8 mouse cellular contexts compared by ENCODE assay signal in the genomic region with DNA sequence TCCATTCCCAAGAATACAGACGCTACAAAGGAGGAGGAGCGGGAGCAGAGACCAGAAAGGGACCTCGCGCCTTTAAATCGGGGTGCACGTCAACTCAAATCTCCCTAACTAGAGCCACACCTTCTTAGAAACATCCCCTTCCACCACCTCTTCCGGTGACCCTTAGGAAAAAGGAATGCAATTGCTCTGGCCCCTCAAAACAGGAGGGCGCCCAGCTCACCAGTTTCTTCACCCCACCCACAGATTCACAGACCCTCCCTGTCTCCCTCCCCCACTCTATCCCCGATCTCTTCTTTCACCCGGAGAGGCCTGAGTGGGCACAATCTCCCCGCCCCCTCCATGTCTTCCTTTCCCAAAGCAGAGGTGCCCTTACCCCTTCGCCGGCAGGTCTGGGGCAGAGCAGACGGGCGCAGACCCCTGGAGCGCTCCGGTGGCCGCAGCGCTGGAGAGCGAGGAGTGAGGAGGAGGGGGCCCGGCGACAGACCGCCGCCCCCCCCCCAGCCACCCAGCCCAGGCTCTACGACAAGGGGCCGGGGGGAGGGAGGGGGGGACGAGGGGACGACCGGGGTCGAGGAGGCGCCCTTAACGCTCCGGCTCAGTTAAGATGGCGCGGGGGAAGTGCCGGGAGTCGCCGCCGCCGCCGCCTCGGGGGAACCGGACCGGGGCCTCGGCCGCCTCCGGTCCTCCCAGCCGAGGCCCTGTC. TPM values are rescaled to one million over a fixed set of nuclear protein-coding genes. Genes with fewer than 3 reads are reported as not detected.
DNase-seq lines count a peak whose midpoint lies in the region; ATAC-seq lines count a peak whose summit lies in the region.

No protein-coding gene starts in this region.

- ATAC-seq in liver, embryonic 11.5 days (replicated peaks; ENCODE audit: low FRiP score), result peak; percentile 17
- peak; percentile 59 for ATAC-seq in monocyte, adult 5-6 weeks (replicated peaks; ENCODE audit: insufficient number of reproducible peaks, low FRiP score, low TSS enrichment, poor library complexity, severe bottlenecking)

- WGBS in liver, embryonic 11.5 days, result under 1% methylated on average over 27 of the region's 48 CpGs

- peak; percentile 76 for DNase-seq in A20 (ENCODE audit: low read depth, low spot score)
- peak; percentile 25 for DNase-seq in adrenal gland, adult 8-10 months
- DNase-seq in embryo, embryonic 9.5 days (ENCODE audit: extremely low spot score), result peak; percentile 74
- peak; percentile 61 to 66 for DNase-seq in heart, adult 18-20 months
- DNase-seq in kidney, adult 18-20 months, result peak; percentile 54
- DNase-seq in liver, embryonic 11.5 days (ENCODE audit: low spot score), result peak; percentile 73
- DNase-seq in splenic B cell, adult 2 months (ENCODE audit: low read depth, low spot score), result peak; percentile 38

- H3K4me1 ChIP-seq in liver, embryonic 11.5 days (replicated peaks; ENCODE audit: control insufficient read depth, insufficient read depth, low read length), result peaks cover 21% of the 10 kb centered on the region

- H3K4me3 ChIP-seq in liver, embryonic 11.5 days (ENCODE audit: low read depth, low read length), result peak overlapping the region; percentile 93

- no peaks in the 10 kb centered on the region for H3K36me3 ChIP-seq in liver, embryonic 11.5 days (ENCODE audit: control insufficient read depth, insufficient read depth, low read length)
- no peaks in the 10 kb centered on the region for H3K36me3 ChIP-seq in splenic B cell, adult 2 months (ENCODE audit: control insufficient read depth, insufficient read depth, low read length, poor library complexity, severe bottlenecking)

- peak overlapping the region; percentile 97 for H3K4me2 ChIP-seq in liver, embryonic 11.5 days

- H3K27me3 ChIP-seq in liver, embryonic 11.5 days (replicated peaks; ENCODE audit: control insufficient read depth, insufficient read depth, low read length), result no peaks in the 10 kb centered on the region
- no peaks in the 10 kb centered on the region for H3K27me3 ChIP-seq in splenic B cell, adult 2 months (ENCODE audit: control insufficient read depth, insufficient read depth, low read length, poor library complexity, severe bottlenecking)

- peak overlapping the region; percentile 87 for H3K27ac ChIP-seq in liver, embryonic 11.5 days (ENCODE audit: low read depth, low read length)

- H3K9me3 ChIP-seq in liver, embryonic 11.5 days (ENCODE audit: control insufficient read depth, low read length), result no peaks in the 10 kb centered on the region

- peak overlapping the region; percentile 98 for H3K9ac ChIP-seq in liver, embryonic 11.5 days (ENCODE audit: low read depth, low read length)

RNA-seq across cellular contexts. Expression of gene Taok1, which starts 0.6 kb away (rescaled TPM):
- 10 to 100 TPM; 47.5 to 69.2 (median 61.7) TPM for total RNA-seq in adrenal gland, adult 8-10 months (2022)
- total RNA-seq in heart, adult 18-20 months (2021), result 10 to 100 TPM; 53.3 to 54.0 TPM
- 9.6 and 9.9 TPM in 2 replicates for polyA plus RNA-seq in liver, embryonic 11.5 days (2014; fragmentation: Nextera tagmentation; extraction: Ambion mirVana)
- total RNA-seq in monocyte, adult 5-6 weeks (2017), result 63.1 to 91.5 TPM (median 68.0 TPM) in 3 replicates

Comparison
In these comparisons a context has a peak if more than half of its experiments do, and no peak if none do; other contexts are left out.
1. Peak in every context shown above with its lines: DNase-seq, ATAC-seq, H3K4me3 ChIP-seq and H3K27ac ChIP-seq.
2. DNase-seq: peak in every context shown above with its lines; median percentile 76 in A20; 74 in embryo, embryonic 9.5 days; 73 in liver, embryonic 11.5 days; 64 in heart, adult 18-20 months; 54 in kidney, adult 18-20 months; 38 in splenic B cell, adult 2 months; 25 in adrenal gland, adult 8-10 months.